Mouse (Mus musculus): ENCODE data around the gene Cnot1. TPM values are rescaled to one million over a fixed set of nuclear protein-coding genes. Genes with fewer than 3 reads are reported as not detected.

The Cnot1 gene
- polyA plus RNA-seq, 1 experiment from 2014 or later, result 131 TPM

- Histone ChIP-seq H3K27me3 (ENCODE audit: insufficient read depth, low read length) (no peaks in the 10 kb centered on the region), H3K4me2 (no peak overlapping the region), H3K36me3 (ENCODE audit: insufficient read depth) (peaks cover 77% of the 10 kb centered on the region), H3K4me3 (ENCODE audit: low read depth, low read length) (no peak overlapping the region), H3K4me1 (ENCODE audit: insufficient read depth) (no peaks in the 10 kb centered on the region), H3K27ac (ENCODE audit: low read depth) (no peak overlapping the region), H3K9me3 (ENCODE audit: low read depth, low read length) (no peaks in the 10 kb centered on the region), H3K9ac (no peak overlapping the region)
- DNase-seq (no peak), ATAC-seq (ENCODE audit: insufficient read depth) (no peak)
- no peak for TF ChIP-seq CTCF (IDR thresholded peaks at IDR 0.05; ENCODE audit: low read depth)
- 88% methylated on average over 3 of the region's 4 CpGs for WGBS
These were observed 21.7 kb downstream of the Cnot1 start for GRCm38 (mm10) chr8:95785591-95785990.

DNA sequence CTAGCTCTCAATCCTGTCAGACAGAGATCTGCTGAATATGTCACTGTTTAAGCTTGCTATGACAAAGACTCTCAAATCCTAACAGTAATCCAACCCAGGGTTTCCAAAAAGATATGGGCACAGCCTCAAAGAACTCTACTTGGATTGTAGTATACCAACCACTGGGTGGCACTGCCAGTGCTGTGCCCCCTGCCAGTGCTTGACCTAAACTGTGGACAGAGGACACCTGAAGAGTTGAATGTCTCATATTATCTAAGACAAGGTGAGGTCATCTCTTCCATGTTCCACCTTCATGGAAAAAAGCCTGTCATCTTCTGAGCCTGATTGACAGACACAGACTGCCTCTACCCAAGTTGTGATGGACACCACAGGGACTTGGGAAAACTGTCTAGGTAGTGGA lies 24.6 kb downstream of the Cnot1 start:
- no peaks in the 10 kb centered on the region for H3K27me3 ChIP-seq (ENCODE audit: insufficient read depth, low read length)
- no peaks in the 10 kb centered on the region for H3K4me1 ChIP-seq (ENCODE audit: insufficient read depth)
- H3K4me2 ChIP-seq, result no peak overlapping the region
- no peak for ATAC-seq (ENCODE audit: insufficient read depth)
- H3K36me3 ChIP-seq (ENCODE audit: insufficient read depth), result peaks cover 75% of the 10 kb centered on the region
- no peak overlapping the region for H3K4me3 ChIP-seq (ENCODE audit: low read depth, low read length)
- no peak for TF ChIP-seq CTCF (IDR thresholded peaks at IDR 0.05; ENCODE audit: low read depth)
- no peak overlapping the region for H3K27ac ChIP-seq (ENCODE audit: low read depth)
- no peak for DNase-seq
- no peaks in the 10 kb centered on the region for H3K9me3 ChIP-seq (ENCODE audit: low read depth, low read length)
- no peak overlapping the region for H3K9ac ChIP-seq

GRCm38 (mm10) chr8:95781775-95782174 lies 25.5 kb downstream of the Cnot1 start:
- Histone ChIP-seq H3K9me3 (ENCODE audit: low read depth, low read length) (no peaks in the 10 kb centered on the region), H3K27ac (ENCODE audit: low read depth) (no peak overlapping the region), H3K4me3 (ENCODE audit: low read depth, low read length) (no peak overlapping the region), H3K4me1 (ENCODE audit: insufficient read depth) (no peaks in the 10 kb centered on the region), H3K4me2 (no peak overlapping the region), H3K9ac (no peak overlapping the region), H3K27me3 (ENCODE audit: insufficient read depth, low read length) (no peaks in the 10 kb centered on the region), H3K36me3 (ENCODE audit: insufficient read depth) (peaks cover 72% of the 10 kb centered on the region)
- ATAC-seq (ENCODE audit: insufficient read depth) (no peak), DNase-seq (no peak)
- 91% methylated on average over 2 of the region's 2 CpGs for WGBS
- TF ChIP-seq CTCF (IDR thresholded peaks at IDR 0.05; ENCODE audit: low read depth), result no peak

GRCm38 (mm10) chr8:95781085-95781484 lies 26.2 kb downstream of the Cnot1 start:
- DNase-seq, result no peak
- no peaks in the 10 kb centered on the region for H3K27me3 ChIP-seq (ENCODE audit: insufficient read depth, low read length)
- TF ChIP-seq CTCF (IDR thresholded peaks at IDR 0.05; ENCODE audit: low read depth), result no peak
- peaks cover 68% of the 10 kb centered on the region for H3K36me3 ChIP-seq (ENCODE audit: insufficient read depth)
- H3K9me3 ChIP-seq (ENCODE audit: low read depth, low read length), result no peaks in the 10 kb centered on the region
- WGBS, result 79% methylated on average over 3 of the region's 3 CpGs
- no peak overlapping the region for H3K4me3 ChIP-seq (ENCODE audit: low read depth, low read length)
- no peak overlapping the region for H3K9ac ChIP-seq
- no peak for ATAC-seq (ENCODE audit: insufficient read depth)
- no peak overlapping the region for H3K4me2 ChIP-seq
- H3K27ac ChIP-seq (ENCODE audit: low read depth), result no peak overlapping the region
- H3K4me1 ChIP-seq (ENCODE audit: insufficient read depth), result no peaks in the 10 kb centered on the region

GRCm38 (mm10) chr8:95764133-95764532 lies 43.1 kb downstream of the Cnot1 start:
- H3K27me3 ChIP-seq (ENCODE audit: insufficient read depth, low read length), result no peaks in the 10 kb centered on the region
- ATAC-seq (ENCODE audit: insufficient read depth) (no peak), DNase-seq (no peak)
- H3K4me2 ChIP-seq, result no peak overlapping the region
- TF ChIP-seq CTCF (IDR thresholded peaks at IDR 0.05; ENCODE audit: low read depth), result no peak
- no peaks in the 10 kb centered on the region for H3K9me3 ChIP-seq (ENCODE audit: low read depth, low read length)
- peaks cover 94% of the 10 kb centered on the region for H3K36me3 ChIP-seq (ENCODE audit: insufficient read depth)
- no peak overlapping the region for H3K4me3 ChIP-seq (ENCODE audit: low read depth, low read length)
- no peak overlapping the region for H3K9ac ChIP-seq
- 81% methylated on average over 1 of the region's 1 CpGs for WGBS
- H3K27ac ChIP-seq (ENCODE audit: low read depth), result no peak overlapping the region
- no peaks in the 10 kb centered on the region for H3K4me1 ChIP-seq (ENCODE audit: insufficient read depth)

DNA sequence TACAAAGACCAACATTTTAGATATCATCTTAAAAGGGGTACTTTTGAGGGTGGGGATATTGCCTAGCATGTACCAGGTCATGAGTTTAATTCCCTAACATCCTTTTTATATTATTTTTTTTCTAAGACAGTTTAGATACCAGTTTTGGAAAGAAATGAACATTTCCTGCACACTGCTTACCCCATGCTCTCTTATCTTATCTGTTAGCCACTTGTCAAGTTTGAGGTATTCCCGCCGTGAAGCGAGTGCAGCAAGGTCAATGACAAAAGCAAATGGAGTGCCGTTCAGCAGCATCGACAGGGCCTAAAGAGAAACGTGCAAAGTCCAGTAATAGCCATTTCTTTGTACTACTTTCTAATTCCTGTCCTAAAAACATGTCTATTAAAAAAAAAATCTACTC lies 46.9 kb downstream of the Cnot1 start:
- no peak for TF ChIP-seq CTCF (IDR thresholded peaks at IDR 0.05; ENCODE audit: low read depth)
- Histone ChIP-seq H3K27me3 (ENCODE audit: insufficient read depth, low read length) (no peaks in the 10 kb centered on the region), H3K4me3 (ENCODE audit: low read depth, low read length) (no peak overlapping the region), H3K9me3 (ENCODE audit: low read depth, low read length) (no peaks in the 10 kb centered on the region), H3K4me1 (ENCODE audit: insufficient read depth) (no peaks in the 10 kb centered on the region), H3K4me2 (no peak overlapping the region), H3K27ac (ENCODE audit: low read depth) (no peak overlapping the region), H3K9ac (no peak overlapping the region), H3K36me3 (ENCODE audit: insufficient read depth) (peaks cover 89% of the 10 kb centered on the region)
- DNase-seq, result no peak
- WGBS, result 34% methylated on average over 6 of the region's 6 CpGs
- ATAC-seq (ENCODE audit: insufficient read depth), result no peak

DNA sequence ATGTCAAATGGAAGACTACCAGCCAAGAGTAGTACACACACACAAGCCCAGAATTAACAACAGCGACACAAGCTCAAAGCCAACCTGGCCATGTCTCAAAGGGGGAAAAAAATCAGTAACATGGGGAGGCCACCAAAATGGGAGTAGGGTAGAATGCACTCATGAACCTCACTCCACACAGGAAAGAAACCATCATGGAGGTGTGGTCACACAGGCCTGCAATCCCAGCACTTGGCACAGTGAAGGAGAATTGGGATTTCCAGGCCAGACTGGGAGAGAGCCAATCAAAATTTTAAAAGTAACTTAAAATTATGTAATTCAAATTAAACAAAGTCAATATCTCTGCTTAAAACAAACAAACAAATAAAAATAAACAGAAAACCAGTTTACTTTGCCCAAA lies 55.3 kb downstream of the Cnot1 start:
- TF ChIP-seq CTCF (IDR thresholded peaks at IDR 0.05; ENCODE audit: low read depth), result no peak
- WGBS, result 97% methylated on average over 1 of the region's 1 CpGs
- Histone ChIP-seq H3K27me3 (ENCODE audit: insufficient read depth, low read length) (no peaks in the 10 kb centered on the region), H3K4me3 (ENCODE audit: low read depth, low read length) (no peak overlapping the region), H3K9me3 (ENCODE audit: low read depth, low read length) (no peaks in the 10 kb centered on the region), H3K4me1 (ENCODE audit: insufficient read depth) (no peaks in the 10 kb centered on the region), H3K36me3 (ENCODE audit: insufficient read depth) (peaks cover 89% of the 10 kb centered on the region), H3K4me2 (no peak overlapping the region), H3K9ac (no peak overlapping the region), H3K27ac (ENCODE audit: low read depth) (no peak overlapping the region)
- DNase-seq (no peak), ATAC-seq (ENCODE audit: insufficient read depth) (no peak)

DNA sequence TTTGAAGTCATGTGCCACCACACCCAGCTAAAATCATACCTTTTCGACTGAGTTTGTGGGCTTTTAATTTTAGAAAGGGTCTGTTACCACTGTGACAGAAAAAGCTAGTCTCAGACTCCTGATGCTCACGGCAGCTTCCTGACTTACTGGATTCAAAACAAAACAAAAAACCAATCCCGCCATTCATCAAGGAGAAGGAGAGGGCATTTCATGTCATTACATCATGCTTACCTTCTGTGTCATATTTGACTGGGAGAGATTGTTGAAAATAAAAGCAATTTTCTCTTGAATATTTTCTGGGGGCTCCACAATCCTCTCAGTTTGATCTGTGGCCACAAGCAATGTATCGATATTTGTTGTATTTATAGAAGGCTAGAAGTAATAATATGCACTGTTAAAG lies 59.2 kb downstream of the Cnot1 start:
- no peak for DNase-seq
- no peak overlapping the region for H3K27ac ChIP-seq (ENCODE audit: low read depth)
- no peak for TF ChIP-seq CTCF (IDR thresholded peaks at IDR 0.05; ENCODE audit: low read depth)
- no peak for ATAC-seq (ENCODE audit: insufficient read depth)
- no peaks in the 10 kb centered on the region for H3K27me3 ChIP-seq (ENCODE audit: insufficient read depth, low read length)
- H3K4me2 ChIP-seq, result no peak overlapping the region
- 91% methylated on average over 4 of the region's 4 CpGs for WGBS
- H3K9me3 ChIP-seq (ENCODE audit: low read depth, low read length), result no peaks in the 10 kb centered on the region
- H3K4me3 ChIP-seq (ENCODE audit: low read depth, low read length), result no peak overlapping the region
- no peaks in the 10 kb centered on the region for H3K4me1 ChIP-seq (ENCODE audit: insufficient read depth)
- no peak overlapping the region for H3K9ac ChIP-seq
- peaks cover 94% of the 10 kb centered on the region for H3K36me3 ChIP-seq (ENCODE audit: insufficient read depth)
